Mouse (Mus musculus) T-helper 1 cell (primary cell): ENCODE measurements around the gene Slco3a1.

Source experiments
- in situ Hi-C: fragments of 300-600 bp; cut with MboI, MseI; formaldehyde crosslinking; loops from one replicate; pipeline ENCODE4 v1.15.1; 2025; ENCODE audit warnings: high pct_unique_total_duplicates

Gene Slco3a1

DNA sequence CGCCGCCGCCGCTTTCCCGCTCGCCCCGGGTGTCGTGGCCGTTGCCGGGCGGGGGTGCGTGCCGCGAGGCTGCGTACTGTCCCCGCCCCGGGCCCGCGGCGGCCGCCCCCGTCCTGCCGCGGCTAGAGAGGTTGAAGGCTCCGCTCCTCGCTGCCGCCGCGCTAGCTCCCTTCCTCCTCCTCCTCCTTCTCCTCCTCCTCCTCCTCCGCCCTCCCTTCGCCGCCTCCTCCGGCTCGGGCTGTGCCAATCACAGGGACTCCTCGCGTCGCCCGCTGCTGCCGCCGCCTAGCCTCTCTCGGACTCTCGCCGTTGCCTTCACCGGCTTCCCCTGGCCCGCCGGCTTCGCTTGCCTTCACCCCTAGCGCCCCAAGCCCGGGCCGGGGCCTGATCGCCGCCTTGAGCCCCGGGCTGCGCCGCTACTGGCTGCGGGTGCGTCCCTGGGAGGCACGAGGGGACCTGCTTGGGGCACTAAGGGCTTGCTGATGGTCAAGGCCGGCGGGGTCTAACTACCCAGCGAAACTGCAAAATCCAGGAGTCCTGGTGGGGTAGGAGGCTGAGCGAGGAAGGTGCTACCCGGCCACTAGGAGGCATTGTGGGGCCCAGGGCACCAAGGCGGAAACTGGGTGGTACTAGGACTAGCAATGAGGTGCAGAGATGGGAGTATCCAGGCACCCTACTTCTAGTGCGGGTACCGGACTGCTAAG, at the start of gene Slco3a1:
TSS of gene Slco3a1 (minus strand) at position 173 of the 704 bp plus-strand sequence.
- in situ Hi-C loops, result loop anchor here (5.0 to 10.0 kb wide), 3 partner anchors 93 to 550 kb away; no protein-coding TSS in a partner anchor

DNA sequence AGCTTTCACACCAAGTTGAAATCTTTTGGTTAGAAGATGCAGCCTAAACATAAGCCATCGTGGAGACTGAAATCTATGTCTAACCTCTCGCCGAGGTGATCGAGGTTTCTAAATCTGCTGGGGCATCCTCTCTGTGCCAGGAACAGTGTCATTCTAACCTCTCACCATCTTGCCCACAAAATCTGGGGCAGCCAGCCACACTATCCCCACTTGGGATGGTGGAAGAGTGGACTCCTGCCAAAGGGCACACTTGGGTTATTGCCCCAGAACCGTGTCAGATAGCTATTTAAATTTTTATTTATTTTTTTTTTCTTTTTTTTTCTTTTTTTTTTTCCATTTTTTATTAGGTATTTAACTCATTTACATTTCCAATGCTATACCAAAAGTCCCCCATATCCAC, 46.4 kb upstream of the Slco3a1 start:
- in situ Hi-C loops, result no loop called here

DNA sequence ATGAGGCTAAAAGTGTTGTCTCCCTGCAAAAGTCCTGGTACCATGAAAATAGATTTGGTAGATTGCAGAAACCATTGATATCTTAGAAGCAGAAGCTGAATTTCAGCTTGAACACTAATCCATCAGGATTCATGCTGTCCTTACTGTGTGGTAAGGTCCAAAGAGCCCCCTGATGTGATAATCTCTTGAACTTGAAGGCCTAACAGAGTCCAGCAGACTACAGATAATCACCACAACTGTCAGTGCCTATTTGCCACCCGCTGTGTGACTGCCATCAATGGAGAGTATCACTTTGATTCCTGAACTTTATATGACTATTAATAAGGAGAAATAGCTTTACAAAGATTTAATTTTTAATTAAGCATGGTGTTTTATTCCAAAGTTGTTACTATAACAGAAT, 24.8 kb upstream of the Slco3a1 start:
- in situ Hi-C loops, result no loop called here

DNA sequence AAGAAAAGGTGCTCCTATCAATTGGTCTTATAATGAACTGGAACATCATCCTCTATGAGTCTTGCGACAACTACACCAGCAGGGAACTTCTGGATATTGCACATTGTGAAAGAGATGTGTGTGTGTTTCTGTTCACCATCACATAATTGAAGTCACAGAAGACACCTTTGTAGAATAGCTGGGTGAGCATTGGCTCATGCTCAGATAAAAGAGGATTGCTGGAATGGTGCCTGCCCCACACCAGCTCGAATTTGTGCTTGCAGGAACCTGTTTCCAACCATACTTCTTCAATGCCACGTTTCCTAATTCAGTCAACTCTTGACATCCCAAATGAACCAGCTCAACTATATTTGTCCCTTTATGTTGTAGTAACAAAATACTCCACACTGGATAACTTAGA, 21.1 kb upstream of the Slco3a1 start:
- in situ Hi-C loops, result no loop called here

DNA sequence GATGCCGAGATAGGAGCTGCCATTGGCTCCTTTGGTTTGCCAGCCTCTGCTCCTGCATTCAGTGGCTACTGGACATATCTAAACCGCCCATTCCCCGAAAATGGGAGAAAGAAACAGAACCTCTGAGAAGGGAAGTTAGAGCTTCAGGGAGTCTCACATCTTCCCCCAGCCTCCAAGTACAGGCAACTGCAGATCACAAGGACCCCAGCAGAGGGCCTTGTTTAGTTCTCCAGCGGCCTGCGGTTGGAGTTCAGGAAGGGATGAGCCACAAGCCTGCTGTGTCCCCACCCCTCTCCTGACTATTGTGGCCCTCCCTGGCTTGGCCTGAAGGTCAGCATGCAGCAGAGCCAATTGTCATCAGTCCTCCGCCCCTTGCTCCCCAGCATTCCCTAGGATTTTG, 836 bp upstream of the Slco3a1 start:
- in situ Hi-C loops, result loop anchor here (5.0 to 10.0 kb wide), 3 partner anchors 92 to 549 kb away; no protein-coding TSS in a partner anchor

DNA sequence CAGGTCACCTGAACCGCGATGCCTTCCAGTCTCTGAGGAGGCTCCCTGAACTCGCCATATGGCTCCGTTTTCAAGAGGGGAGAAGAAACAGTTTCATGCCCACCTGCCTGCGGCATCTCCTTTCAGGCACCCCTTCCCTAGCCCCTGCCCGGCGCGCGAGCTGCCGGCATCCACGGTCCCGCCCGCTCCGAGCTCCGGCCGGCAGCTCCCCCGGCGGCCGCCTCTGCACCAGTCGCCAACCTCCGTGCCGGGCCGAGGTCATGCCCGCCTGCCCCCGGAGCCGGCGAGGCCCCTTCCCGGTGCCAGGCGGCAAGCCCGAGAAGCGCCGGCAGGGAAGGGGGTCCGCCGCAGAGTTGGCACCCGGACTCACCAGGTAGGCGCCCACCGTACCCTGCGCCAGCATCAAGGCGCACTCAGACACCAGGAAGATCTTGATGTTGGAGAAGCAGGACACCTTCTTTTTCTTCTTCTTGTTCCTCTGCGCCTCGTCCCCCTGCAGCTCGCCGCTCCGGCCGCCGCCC, 479 bp downstream of the Slco3a1 start:
- in situ Hi-C loops, result loop anchor here (10.0 kb wide), 1 partner anchor 551 kb away; no protein-coding TSS in a partner anchor

DNA sequence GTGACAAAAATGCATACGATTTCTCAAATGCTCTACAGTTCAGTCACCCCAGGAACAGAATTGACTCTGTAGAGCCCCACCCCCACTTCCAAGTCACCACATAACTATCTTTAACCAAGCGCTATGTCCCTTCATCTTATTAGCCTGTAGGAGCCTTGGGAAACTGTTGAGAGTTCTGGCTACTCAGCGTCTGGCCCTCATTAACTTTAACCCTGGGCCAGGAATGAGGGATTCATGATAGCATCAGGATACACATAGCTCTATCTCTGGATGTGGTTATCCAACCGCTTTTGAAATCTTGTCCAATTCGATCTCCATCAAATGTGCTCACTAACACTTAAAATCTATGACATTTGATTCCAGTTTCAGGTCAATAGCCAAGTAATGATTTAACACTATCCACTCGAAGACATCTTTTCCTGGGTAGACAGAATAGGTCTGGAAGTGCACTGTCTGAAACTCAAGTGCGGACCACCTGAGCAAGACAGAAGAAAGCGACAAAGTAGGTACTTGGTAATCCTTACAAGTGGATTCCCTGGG, 1.4 kb downstream of the Slco3a1 start:
- in situ Hi-C loops, result loop anchor here (10.0 kb wide), 1 partner anchor 552 kb away; no protein-coding TSS in a partner anchor

DNA sequence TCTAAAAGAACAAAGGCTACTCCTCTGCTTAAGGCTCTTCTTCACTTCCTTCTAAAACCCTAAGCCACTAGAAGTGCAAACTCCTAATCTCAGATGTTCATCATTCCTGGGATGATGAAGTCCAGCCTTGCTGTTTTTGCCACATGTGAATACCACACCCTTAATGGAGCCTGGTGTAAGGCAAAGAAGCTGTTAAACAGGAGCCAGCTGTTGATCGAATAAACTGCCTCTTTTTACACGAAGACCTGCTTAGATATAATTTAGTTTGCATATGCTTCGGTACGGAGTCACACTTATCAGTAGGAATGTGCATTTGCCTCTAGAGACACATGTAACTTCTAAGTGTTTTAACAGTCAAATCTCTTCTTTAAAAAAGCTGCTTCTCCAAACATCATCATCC, 2.0 kb downstream of the Slco3a1 start:
- in situ Hi-C loops, result loop anchor here (10.0 kb wide), 1 partner anchor 552 kb away; no protein-coding TSS in a partner anchor

DNA sequence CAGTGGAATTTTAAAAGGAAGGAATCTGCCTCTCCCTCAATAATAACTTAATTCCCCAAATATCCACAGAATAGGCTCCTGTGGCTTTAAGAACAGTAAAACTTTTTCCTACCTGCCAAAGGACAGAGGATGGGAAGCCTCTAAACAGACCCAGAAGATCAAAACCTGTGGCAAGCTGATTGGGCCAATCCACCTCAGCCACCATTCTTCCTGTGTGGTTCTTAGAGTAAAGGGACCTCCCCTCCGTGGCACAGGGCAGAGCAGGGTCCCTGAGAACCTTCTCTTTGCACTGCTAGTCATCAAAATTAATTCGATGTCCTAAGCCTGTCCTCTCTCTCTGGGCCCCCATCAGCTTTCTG, 2.6 kb downstream of the Slco3a1 start:
- in situ Hi-C loops, result loop anchor here (10.0 kb wide), 1 partner anchor 553 kb away; no protein-coding TSS in a partner anchor

DNA sequence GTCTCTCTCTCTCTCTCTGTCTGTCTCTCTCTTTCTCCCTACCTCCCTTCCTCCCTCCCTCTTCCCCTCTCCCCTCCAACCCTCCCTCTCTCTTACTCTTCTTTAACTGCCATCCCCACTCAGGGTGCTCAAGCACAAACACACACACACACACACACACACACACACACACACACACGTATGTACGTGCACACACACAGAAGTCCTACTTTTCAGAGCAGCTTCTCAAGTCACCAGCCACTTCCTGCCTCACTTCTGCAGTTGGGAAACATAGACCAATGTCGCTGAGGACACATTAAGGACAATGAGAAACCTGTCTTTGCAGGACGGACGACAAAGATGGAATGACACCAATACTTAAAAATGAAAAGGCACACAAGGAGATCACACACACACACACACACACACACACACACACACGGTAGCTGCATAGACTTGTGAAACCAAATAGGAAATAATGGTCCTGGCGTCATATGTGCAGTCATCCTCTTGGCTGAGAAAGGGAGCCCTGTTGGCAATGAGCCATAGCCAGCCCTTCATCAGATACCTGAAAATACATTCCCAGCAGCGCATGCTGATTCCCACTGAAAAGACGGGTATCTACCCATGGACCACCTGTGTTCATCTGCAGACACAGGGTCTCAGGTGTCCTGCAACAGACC, 3.1 kb downstream of the Slco3a1 start:
- in situ Hi-C loops, result loop anchor here (10.0 kb wide), 1 partner anchor 553 kb away; no protein-coding TSS in a partner anchor

DNA sequence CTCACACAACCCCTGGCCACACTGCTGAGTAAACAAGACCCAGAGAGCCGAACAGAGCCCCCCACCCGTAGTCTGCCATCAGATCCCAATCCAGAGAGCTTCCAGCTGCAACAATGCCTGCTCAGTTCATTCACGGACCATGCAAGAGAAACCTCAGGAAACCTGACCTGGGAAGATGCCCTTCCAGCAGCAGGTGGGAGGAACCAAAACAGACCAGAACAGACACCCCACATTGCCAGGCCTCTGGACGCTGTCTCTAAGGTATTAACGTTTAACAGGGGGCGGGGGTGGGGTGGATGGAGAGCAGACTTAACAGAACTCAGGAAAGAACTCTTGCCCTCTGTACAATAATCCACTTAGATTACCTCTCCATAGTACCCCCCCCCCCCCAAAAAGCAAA, 4.9 kb downstream of the Slco3a1 start:
- in situ Hi-C loops, result loop anchor here (10.0 kb wide), 1 partner anchor 555 kb away; no protein-coding TSS in a partner anchor

DNA sequence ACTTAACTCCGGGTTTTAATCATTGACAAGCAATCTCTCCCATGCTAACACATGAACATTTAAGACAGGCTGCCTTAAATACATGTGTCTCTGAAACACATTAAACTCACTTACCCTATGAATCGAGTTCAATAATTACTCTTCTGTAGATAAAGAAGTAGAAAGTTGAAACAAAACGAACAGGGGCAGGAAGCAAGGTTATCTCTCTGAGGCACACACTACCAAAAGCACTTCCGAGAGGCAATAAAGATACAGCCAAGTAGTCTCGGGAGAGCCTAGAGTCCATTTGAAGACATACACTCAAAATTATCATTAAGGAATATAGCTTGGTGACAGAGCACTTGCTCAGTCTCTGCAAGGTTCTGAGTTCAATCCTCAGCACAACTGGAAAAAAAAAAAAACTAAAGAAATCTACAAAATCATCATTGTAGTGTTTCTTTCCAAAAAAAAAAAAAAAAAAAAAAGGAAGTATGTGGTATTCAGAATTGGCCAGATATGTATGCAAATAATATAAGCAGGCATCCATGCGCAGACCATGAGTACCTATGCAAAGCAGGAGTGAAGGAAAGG, 5.5 kb downstream of the Slco3a1 start:
- in situ Hi-C loops, result no loop called here

DNA sequence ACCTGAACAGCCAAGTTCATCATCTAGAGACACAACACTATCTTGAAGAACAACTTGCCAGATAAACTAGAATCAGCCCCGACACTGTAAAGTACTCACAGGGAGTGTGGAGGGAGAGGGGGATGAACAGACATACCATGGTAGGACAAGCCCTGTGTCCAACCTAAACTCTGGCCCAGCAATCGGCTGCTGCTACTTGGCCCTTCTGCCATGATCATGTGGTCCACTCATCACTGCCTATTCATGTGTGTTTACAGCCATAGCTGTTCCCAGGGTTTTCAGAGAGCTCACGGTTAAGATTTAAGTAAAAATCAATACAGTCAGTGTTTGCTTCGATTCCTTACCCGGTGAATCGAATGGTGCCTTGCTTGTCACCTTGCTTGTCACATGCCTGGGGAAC, 7.9 kb downstream of the Slco3a1 start:
- in situ Hi-C loops, result no loop called here

DNA sequence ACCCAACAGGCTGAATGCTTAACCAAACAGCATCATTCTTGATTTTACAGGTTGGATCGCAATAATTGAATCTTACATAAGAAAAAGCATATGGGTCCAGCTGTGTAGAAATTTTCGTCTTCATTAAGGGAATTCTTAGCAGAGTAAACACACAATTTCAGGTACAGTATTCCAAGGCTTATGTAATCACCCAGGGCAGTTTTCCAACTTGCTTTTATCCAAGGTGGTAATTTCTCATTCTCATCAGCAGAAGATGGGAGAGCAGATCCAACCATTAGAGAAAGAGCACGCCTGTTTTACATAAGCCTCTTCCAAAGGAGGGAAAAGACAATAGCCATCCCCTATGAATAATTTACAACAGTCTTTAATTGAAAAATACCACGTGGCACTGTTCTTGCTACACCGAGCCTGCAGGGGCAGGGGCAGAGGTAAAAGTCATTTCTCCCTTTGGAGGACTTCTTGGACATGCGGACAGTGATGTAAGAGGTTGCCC, 9.0 kb downstream of the Slco3a1 start:
- in situ Hi-C loops, result no loop called here

DNA sequence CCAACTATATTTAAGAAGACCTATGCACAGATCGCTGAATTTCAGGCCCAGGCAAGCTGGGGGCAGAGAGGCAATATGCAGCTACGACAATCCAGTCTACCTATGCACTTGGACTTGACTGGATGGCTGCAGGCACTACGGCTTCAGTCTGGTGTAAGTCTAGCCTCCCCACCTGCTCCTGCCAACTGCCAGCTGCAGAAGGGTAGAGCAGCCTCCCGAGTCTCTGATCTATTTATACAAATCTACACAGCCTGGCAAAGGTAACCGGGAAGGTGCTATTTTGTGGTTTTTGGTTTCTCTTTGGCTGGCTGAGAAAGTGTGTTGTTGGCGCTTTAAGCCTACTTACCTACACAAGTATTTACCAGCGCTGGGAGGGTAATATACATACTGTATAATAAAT, 10.3 kb downstream of the Slco3a1 start:
- in situ Hi-C loops, result no loop called here

DNA sequence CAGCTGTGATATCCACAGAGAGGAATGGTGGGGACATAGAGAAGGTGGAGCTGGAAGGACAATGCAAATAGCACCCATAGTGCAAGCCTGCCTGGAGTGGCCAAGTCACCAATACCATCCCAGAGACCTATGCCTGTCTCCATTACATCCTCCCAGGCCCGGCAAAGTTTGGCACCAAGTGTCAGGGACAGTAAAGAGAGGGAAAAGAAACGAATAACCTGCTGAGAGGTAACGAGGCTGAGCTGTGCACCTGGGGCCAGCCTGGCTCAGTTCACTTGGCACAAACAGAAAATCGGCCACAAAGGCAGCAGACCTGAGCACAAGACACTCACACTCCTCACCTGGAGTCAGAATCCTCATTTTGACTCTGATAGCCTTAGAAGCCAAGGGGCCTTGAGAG, 12.6 kb downstream of the Slco3a1 start:
- in situ Hi-C loops, result no loop called here

DNA sequence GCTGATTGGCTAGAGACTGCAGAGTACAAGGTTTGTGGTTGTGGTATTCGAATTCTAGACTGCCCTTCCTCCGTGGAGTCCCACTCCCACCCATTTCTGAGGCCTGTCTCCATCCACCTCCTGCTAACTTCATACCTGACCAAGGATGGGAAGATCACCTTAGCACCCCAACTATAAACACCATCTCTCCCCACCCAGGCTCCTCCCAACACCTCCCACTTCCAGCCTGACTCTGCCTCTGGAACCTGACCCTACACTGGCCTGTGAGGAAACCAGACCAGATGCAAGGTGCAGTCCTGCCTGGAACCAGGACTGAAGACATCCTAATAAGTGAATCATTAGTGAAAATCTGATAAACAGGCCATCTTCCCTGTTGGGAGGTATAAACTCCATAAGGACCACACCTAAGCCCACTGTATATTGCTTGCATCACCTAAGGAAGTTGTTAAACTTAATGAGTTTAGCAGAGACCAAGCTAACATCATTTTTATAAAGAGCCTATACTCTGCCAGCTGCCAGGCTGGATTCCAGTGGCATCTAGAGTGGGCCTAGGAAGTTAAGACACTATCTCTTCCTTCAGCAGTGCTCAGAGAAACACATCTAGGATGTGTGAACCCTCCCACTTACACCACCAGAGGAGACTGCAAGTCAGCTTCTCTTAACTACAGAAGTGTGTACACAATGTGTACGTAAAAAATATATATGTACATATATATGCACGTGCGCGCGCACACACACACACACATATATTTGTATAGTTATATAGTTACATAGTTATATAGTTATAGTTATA, 13.5 kb downstream of the Slco3a1 start:
- in situ Hi-C loops, result no loop called here

DNA sequence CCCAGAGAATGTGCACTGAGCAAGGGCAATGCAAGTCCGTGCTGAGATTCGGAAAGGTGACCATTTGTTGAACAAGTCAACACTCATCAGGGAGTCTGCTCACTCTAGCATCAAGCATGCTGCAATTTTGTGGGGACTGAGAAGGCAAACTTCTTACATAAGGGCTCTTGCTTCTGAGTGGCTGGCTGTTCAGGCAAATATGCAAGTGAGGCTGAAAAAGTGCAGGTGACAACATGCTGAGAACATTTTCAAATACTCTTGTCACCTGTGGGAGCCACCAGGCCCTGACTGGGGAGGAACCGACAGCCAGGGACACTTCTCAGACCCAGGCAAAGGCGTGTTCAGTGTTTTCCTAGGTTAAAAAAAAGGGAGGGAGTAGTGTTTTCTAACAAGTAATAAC, 18.4 kb downstream of the Slco3a1 start:
- in situ Hi-C loops, result no loop called here

DNA sequence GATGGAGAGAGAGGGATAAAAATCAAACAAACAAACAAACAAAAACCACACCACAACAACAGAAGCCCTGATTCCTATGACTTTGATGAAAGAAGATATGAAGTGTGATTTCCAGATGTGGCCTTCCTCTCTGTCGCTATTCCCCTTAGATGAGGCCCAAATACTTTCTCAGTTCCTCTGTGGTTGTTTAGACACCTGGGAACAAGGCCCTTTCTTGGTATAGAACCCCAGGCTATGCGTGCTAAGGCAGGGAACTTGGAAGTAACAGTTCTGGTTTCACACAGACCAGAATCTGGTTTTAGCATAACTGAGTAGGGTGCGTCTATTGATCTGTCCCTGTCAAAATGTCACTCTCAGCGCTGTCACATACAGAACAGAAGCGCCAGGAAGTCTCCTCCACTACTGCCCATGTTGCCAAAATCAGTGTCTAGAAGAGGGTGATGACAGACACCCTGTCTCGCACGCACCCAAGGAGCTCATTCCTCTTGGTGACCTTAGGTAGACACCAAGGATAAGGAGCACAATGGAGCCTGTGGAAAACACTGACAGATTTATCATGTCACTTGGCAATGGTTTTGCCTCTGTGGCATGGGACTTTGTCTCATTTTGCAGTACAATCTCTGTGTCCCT, 23.0 kb downstream of the Slco3a1 start:
- in situ Hi-C loops, result no loop called here

DNA sequence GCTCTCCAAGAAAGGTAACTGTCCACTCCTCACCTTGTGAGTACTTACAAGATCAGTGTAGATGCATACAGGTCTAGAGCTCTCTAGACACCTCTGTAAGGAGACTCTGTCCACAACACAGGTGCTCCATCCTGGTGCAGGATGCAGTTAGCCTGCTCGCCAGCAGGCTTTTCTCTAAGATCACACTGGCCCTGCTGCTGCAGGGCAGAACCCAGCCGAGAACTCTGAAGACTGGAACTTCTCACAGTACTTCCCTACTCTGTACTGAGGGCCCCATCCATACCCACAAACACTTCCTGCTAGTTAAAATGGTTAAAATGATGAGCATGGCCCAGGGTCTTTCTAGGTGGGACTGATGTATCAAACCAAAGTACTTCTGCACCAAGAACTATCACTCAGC, 24.7 kb downstream of the Slco3a1 start:
- in situ Hi-C loops, result no loop called here
